Mouse (Mus musculus) urinary bladder, postnatal 4 days (tissue): ENCODE results near the gene Abcb11.
"Not testable (repeated sequence)": the region's sequence is repeated elsewhere in the genome, so short reads cannot be mapped to it uniquely, and the experiment has no call there.

Experiments
- DNase-seq, 2 experiments: peaks; one replicate each; pipeline ENCODE4 v3.0.0; 2021 to 2022; ENCODE audit warnings: low spot score in 2 of 2

Gene Abcb11

DNA sequence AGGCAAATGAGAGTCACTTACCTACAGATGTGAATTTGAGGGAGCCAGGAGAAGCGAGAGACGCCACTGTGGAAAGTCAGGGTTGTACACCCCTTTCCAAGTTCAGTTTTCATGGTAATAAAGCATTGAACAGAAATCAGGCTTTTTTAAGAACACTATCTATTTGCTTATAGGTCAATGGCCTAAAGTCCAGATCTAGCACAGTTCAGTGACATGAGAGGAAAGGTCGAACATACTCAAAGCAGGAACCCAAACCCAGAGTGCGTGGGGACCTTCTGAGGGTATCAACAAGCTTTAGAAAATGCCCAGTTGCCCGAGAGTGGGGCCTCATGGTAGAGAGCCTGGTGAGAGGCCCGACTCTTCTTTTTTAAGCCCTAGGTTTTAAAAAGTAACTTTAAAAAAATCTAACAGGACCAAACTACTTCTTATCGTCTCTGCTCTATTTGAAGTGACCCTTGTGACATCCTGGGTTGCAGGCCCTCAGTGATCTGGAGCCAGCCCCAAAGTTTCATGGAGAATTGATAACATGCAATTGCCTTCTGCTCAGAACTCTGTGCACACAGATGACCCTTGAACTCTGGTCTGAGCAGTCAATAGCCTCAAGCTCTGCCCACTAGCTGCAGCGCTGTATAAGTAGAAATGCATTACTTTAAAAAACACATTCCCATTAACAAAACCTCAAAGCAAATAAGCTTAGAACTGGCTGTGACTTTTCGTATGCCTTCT is at the start of gene Abcb11:
Gene Abcb11, minus strand, starts transcription at position 121 of the 726 bp plus-strand sequence.
- DNase-seq, result no peak

DNA sequence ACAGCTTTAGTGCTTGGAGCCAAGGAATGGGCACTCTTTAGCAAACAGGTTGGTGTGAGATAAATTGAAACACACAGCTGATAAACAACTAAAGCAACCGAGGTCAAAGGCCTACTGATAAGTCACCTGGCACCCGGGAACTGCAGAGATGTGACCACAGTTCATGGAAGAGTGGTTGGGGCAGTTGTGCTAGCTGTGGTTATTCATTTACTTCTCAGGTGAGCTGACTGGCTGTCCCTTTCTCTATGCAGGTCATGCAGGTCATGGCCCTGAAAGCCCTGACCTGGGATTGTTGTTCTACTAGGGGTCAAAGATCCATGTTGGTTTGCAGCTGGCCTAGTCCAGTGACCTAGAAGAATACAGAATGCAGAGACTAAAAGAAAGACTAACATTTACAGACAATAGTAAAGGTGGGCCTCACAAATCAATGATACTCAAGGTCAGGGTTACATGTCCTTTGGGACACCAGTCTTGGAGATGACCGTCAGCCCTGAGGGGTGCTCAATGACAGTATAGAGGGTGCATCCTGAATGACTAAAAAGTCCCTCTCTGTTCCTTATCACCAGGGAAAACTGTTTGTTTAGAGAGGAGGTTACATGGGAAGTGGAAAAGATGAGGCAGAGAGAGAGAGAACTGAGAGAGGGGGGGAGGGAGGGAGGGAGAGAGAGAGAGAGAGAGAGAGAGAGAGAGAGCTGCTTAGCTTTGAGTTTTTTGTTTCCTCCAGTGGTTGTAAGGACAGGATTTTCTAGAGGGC is 43.9 kb upstream of the Abcb11 start:
- no peak for DNase-seq

DNA sequence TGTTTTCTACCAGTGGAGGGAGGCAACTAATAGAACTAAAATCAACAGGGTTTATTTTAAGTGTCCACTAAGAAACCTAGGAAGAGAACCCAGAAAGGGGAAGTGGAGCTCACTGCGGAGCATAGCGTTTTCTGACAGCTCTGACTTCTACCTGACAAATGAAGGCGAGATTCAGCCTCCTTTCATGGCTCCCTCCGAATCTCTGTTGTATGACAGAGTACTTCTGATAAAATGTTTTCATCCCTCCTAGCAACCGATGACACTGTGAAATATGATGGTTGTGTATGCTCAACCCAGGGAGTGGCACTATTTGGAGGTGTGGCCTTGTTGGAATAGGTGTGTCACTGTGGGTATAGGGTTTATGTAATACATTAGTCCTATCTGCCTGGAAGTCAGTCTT is 40.4 kb upstream of the Abcb11 start:
- DNase-seq, result no peak

DNA sequence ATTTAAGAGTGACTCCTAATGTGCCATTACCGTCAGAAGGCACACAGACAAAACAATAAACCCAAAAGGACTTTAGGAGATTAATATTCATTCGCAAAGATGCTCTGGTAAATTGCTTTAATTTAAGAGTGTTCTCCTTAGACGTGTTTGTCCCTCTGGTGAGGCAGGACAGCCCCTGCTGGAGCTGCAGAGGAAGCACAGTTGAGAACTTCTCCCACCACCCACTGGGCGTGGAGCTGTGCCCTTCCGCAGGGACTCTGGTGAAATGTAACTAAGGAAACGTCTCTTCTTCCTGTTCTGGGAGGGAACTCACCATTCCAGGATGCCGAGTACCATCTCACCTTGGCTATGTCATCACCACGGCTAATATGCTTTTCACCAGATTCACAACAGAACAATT is 39.3 kb upstream of the Abcb11 start:
- no peak for DNase-seq

DNA sequence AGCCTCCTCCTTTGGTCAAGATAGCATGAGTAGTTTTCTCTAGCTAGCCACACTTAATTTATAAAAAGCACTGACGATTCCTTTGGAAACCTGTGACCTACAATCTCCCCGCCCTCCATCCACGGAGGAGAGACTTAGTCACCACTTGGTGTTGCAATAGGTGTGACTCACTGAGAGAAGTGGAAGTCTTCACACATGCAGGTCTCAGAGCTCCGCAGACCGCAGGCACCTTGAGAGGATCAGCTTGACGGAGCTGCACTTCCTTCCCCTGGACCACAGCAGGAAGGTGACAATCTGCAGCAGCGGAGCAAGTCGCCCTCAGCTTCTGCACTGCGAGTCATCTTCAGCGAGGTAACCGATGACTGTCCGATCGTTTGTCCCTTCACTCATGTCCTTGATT is 37.9 kb upstream of the Abcb11 start, which contains the start of gene Dhrs9:
Gene Dhrs9, plus strand, starts transcription at position 165 of the 400 bp plus-strand sequence.
- no peak for DNase-seq

DNA sequence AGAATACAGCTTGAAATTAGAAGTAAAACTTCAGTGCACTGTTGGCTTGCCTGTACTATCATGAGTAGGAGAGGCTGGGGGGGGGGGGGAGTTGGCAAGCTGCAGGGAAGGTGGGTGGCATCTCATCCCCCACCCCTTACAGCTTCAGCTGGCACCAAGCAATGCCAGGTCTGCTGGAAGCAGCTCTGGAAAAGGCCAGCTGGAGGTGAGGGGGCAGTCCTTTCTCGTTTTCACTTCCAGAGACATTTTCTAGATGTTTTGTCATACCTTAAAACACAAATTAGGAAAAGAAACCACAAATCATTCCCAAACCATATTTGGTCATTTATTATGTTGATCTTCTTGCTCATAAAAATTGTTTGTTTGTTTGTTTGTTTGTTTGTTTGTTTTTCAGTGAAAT is 37.4 kb upstream of the Abcb11 start:
- no peak for DNase-seq

DNA sequence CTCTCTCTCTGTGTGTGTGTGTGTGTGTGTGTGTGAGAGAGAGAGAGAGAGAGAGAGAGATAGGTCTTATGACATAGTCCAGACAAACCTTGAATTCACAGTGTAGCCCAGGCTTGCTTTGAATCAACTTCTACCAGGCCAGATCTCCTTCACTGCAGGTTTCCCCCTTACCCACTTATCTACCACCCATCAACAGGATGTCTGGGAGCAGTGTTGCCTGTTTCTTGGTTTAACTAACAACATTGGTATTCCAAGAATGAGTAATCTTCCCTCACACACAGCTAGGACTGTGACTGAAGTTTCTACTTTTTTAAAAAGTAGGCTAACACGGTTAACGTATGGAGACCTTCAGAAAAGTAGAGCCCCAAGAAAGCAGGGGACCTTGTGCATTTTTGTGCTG is 34.4 kb upstream of the Abcb11 start:
- DNase-seq, result no peak

DNA sequence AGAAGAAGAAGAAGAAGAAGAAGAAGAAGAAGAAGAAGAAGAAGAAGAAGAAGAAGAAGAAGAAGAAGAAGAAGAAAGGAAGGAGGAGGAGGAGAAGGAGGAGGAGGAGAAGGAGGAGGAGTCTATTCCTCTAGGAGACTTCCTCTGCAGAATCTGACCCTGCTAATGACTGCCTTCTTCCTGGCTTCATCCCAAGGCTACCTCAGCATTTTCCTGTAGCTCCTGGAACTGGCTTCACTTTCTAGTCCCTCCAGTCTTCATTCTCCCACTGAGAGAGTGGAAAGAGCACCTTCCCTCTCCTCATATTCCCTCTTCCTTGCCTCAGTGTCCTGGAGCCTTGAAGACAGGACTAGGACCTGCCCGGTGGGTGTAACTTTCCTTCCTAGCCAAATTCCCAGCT is 22.9 kb upstream of the Abcb11 start:
- DNase-seq, result no peak

DNA sequence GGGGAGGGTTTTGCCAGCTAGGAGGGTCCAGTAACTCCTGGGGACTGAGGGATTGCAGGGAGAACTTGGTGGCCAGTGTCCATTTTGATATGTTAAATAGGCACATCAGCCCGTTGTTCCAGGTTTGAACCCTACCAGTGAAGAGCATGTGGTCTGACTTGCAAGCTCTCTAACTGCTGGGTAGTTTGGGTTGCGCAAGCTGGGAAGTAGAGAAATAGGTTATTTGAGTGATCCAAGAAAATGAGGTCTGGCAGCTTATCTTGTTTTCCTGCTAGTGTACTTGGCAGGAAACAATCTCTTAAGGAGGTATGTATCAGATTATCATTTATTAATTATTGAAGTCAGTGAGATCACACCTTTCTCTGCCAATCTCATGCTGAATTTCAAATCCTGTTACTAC is 22.4 kb upstream of the Abcb11 start:
- DNase-seq, result no peak

DNA sequence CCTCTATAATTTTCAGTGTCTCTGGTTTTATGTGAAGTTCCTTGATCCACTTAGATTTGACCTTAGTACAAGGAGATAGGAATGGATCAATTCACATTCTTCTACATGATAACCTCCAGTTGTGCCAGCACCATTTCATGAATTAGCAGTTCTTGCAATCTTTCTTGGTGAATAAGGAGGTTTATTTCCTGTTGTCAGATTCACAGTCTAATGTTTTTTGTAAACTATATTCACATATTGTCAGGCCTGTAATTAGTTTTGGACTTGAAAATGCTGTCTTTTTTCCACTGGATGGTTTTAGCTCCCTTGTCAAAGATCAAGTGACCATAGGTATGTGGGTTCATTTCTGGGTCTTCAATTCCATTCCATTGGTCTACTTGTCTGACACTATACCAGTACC is 13.0 kb upstream of the Abcb11 start:
- not testable (repeated sequence) for DNase-seq

DNA sequence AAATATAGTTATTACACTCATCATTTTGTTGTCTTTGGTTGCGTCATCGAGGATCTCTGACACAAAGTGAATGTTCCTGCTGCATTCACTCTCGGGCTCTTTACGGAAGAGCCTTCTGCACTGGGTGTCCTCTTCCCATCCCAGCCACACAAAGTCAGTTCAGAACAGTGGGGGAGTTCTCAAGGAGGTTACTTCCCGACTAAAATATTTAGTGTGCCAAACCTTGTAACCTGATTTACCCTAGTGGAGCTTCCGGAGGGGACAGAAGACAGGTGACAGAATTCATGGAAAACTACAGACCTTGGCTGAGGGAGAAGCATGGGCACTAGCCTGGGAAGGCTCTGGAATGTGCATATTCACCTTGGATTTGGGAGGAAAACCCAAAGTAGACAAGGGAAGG is 910 bp downstream of the Abcb11 start:
- DNase-seq, result no peak

DNA sequence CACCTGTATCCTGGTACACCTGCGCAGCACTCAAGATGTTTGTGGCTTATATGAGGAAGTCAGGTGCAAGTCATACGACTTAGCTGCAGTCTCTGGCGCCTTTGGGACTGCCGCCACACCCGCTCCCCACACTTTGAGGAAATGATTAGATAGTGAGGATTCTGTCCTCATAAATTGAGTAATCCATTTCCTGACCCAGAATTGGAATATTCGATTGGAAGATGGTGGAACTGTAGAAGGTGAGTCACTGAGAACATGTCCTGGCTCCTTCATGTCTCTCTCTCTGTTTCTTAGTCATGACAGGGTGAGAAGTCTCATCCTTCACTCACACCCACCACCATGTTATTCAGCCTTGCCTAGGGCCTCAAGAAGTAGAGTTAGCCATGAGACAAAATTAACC is 10.9 kb downstream of the Abcb11 start:
- DNase-seq, result not testable (repeated sequence)

DNA sequence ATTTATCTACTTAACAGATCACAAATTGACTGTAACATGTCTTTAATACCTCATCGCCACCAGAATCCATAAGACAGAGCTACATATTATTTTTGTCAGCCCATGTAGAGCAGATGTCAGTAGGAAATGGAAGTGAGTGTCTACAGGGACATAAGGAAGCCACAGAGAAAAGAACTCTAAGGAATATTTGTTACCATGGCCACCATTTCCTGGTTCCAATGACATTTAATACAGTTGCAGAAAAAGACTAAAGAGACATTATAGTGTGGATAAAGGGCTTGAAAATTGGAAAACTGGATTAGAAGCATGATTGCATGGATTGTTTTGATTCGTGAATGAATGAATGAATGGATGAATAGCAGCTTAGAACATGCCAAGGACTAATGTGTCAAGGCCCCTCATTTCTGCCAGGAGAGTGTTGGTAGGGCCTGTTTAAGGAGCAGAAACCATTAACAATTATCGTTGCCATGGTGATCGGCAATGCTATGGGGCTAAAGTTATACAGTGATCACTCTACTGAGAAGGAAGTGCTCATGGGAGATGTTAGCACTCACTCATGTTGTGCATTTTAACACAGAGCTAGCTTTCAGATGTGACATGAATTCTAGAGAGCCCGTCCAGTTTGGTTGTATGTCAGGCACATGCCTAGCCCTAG is 13.8 kb downstream of the Abcb11 start:
- DNase-seq, result no peak

DNA sequence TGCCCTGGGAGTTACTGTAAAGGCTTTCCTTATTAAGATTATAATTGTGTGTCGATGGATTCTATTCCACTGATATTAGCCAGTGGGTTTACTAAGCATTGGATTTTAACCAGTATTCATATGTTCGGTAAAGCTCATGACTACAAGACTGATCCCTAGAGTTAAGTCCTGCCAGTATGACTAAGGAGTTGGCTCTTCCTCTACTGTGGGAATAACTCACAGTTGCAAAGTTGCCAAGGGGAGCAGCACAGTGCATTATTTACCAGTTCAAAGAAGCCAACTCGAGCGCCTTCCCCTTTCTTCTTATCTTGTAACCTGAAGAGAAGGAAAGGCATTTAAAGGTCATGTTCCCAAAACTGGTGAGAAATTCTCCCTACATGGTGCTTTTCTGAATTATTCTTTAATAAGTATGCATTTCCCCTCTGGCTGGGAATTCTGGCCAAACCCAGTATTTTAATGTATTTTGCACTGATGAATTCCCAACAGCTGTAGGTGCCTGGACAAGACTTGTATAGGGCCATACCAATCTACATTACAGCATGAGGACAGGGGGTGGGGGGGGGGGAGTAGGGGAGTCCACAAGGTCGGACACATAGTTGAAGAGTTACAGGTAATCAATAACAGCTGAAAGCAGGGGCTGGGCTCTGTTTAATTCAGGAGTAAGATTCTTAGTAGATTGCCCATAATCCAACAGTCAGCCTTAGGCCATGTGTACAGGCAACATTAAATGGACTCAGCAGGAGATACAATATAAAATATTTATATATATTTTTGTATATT is 17.3 kb downstream of the Abcb11 start:
- no peak for DNase-seq

DNA sequence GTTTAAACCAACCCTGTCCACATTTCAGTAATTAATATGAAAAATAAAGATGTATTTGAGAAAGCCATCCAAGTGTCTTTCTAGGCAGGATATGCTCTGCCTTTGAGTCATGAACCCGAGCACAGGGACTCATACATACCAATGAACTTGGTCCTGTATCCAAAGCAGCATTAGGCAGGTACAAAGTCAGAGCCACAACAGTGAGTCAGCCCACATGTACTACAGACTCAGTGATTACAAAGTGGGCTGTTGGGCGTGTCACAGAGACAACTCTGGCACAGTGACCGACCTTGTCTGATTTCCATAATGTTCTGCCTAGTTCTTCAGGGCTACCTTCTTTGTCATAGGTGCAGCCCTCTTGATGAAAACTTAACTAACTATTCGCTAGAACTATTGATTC is 19.4 kb downstream of the Abcb11 start:
- DNase-seq, result no peak

DNA sequence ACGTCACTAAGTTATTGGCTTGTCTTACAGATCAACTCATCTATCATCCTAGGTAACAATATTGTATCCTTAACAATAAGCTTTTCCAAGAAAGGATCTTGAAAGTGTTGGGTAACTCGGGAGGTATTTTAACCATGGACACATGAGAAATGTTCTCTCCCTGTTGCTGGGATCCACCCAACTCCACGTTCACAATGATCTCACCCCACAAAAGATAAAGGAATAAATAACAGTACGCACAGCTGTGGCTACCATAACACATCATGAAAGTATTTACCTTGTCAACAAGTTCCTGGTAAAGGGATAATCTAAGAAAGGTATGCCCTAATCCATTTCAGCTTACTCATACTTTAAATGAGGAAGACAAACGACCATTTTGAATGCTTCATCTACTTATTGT is 21.0 kb downstream of the Abcb11 start:
- no peak for DNase-seq

DNA sequence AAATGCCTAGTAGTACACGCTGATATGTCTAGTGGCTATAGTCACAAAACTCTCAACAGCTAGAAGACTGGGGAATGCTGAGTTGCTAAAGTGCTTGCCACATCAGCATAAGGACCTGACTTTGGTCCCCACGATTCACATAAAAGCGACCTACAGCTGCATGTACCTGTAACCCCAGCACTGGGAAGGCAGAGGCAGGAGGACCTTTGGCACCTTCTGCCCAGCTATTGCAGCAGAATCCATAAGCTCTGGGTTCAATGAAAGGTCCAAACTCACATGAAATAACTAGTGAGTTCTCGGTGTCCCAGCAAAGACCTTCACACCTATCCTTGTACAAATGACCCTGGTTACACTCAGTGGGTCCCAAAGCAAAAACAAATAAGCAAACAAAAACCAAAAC is 31.1 kb downstream of the Abcb11 start:
- no peak for DNase-seq

DNA sequence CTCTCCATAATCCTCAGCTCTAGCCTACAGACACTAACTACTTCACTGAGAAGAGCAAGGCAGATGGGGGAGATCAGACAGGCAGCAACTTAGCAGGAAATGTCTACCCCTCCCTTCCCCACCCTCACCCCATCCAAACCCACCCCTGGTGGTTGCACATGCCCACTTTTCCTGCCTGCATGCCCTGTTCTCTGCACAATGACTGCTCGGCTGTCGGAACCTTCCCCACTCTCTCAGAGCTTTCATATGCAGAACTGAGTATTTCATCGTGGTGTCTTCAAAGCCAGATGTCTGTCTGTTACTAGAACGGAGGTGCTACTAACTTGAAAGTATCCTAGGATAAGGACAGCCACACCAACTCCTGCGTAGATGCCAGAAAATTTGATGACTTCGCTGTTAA is 34.3 kb downstream of the Abcb11 start:
- DNase-seq, result no peak

DNA sequence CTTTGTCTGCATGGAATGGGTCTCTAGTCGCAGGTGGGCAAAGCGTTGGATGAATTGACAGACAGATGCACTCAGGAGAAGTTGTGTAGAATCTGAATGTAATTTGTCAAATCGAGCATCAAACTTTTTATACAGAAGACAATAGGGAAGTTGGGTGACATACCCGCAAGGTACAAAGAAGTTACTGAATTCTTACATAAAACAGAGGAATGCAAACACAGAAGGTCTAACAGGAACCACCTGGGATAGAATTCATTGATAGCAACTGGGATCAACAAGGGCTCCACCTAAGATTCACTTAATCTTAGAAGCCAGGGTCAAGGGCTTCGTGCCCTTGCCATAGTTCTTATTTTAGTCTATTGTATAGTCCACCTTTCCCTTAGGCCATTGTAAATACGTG is 41.8 kb downstream of the Abcb11 start:
- not testable (repeated sequence) for DNase-seq

DNA sequence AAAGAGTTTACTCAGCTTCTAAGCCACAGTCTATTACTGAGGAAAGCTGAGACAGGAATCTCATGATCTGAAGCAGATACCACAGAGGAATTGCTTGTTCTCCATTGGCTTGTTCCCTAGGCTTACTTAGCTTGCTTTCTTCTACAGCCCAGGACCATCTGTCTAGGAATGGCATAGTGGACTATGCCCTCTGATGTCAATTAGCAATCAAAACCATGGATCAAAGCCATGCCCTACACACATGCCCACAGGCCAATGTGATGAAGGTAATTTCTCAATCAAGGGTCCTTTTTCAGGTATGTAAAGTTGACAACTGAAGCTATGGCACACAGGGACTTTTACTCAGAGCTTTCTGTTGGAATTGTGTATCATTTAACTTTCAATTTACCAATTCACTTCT is 47.9 kb downstream of the Abcb11 start:
- no peak for DNase-seq

DNA sequence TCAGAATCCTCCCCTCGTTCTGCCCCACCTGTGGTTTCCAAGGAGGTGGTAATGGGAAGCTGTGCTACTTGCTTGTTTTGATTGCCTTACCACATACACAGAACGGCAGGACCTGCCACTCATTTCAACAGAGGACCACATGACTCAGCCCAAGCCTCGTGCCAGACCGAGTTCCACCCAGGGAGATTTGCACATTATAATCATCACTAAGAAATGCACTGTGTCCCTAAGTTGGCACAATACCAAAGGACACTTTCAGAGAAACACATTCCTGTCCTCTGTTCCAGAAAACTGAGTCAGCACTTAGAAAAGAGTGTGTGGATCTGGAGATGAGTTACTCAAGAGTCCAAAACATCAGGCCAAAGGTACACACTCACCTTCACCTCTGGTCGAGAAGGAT is 53.4 kb downstream of the Abcb11 start:
- DNase-seq, result no peak

DNA sequence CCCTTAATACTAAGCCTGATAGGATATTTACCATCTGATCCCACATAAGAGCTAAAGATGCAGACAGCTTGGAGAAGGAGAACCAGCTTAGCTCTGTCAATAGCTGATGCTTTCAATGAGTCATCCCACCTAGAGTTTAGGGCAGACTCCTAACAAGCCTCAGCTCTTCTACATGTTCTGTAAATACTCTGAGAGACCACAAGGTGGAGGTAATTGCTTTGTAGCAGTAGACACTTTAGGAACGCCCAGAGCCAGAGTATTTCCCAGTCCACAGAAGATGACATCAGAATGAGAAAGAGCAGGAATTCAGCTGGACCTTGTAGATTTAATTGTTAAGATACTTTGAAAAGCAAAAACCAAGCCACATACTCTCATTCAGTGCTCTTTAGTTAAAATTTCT is 66.5 kb downstream of the Abcb11 start:
- no peak for DNase-seq
